Mouse (Mus musculus) WW6 (cell line): ENCODE measurements around the gene Sp1.

ENCODE experiments used
- DNase-seq: peaks from one replicate; pipeline ENCODE4 v3.0.0-alpha.2; 2013; ENCODE audit warnings: low read depth, low spot score

Sp1 gene

DNA sequence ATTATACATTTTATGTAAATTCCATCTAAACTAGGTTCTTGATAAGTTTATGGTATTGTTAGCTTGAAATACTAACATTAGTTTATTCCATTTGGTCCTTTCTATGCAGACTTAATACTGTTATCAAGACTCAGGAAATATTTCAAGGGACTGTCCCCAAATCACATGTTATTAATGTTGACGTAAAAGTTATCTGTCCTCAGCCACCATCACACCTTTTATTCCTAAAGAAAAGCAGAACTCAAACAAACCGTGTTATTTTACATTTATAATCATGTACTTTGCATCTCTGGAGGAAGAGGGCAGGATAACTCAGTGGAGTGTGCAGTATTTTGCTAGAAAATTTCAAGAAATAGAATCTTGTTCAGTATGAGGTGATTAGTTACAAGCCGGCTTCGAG, 27.2 kb downstream of the Sp1 start:
- DNase-seq, result no peak

DNA sequence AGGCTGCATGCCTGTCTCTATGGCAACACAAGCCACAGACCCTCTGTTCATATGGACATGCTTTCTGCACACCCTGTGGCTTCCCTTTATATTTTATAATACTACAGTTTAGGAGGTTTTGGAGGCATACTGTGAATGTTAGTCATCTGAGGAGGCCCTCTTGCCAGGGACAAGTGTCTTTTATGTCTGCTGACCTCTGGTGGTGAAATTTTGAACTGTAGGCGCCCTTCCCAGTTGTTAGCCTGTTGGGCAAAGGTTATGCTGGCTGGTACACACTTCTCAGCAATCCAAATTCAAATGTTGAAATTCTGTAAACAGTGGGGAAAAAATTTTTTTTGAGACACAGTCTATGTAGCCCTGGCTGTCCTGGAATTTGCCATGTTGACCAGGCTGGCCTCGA, 36.5 kb downstream of the Sp1 start:
- no peak for DNase-seq

DNA sequence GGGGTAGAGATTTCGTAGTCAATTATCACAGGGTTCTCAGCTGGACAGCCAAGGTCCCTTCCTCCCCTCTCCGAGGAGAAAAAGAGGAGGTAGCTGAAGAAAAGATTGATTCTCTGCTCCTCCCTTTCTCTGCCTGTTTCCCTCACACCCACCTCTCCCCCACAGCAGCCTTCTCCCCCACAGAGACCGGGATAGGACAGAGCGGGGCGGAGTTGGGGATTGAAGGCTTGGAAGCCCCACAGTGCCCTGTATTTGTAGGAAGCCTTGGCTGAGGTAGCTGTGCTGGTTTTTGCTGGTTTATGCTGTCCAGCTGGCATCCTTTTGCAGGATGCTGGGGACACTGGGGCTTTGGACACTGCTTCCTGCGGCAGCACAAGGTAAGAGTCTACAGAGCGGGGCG, 39.2 kb downstream of the Sp1 start, which contains the start of gene Amhr2:
Gene Amhr2, plus strand, starts transcription at position 222 of the 400 bp plus-strand sequence.
- DNase-seq, result no peak

DNA sequence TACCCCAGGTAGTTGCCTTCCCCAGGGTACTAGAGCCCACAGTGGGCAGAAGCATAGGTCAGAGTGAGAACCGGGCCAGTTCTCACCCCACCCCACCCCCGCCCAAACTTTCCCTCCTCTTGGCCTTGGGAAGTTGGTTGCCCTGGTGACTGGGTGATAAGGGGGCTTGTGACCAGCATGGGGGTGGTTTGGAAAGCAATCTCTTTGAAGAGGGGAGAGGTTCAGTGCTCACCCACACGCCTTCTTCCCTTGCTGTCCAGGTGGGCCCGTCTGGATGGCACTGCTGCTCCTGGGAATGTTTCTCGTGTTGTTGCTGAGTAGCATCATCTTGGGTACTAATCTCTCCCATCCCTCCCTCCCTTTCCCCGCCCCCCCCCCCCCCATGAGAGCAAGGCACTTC, 40.5 kb downstream of the Sp1 start:
- DNase-seq, result no peak

DNA sequence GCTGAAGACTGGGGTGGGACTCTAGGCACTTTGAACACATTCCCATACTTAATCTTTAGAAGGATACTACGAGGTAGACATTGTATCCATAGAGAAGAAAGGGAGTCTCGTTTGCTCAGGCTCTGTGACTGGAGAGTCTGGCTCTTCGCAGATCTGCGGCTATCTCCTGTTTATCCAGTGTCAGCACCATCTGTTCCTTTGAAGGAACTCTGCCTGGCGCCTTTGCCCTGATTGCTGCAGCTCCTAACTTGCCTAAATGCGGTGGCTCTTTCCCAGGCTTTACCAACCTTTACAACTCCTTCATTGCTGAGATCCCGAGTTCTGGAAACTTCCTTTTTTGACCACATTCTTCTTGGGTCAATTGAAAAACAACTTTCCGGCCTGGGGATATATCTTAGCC, 43.4 kb downstream of the Sp1 start:
- DNase-seq, result no peak

DNA sequence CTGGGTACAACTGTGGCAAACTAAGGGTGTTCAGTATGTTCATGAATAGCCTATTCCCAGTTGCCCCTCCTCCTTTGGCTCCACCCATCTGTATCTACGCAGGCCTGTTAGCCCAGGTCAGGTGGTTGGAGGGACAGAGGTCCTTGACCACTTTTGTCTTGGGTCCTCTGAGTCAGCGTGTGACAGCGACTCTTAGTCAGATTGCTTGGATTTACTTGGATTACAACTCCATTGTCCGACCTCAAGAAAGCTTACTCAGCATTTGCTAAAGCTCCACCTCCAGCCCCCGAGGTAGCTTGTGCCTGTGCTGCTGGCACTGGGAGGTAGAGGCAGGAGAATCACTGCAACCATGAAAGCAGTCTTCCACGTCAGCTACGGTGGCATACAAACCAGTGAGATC, 45.0 kb downstream of the Sp1 start:
- no peak for DNase-seq

DNA sequence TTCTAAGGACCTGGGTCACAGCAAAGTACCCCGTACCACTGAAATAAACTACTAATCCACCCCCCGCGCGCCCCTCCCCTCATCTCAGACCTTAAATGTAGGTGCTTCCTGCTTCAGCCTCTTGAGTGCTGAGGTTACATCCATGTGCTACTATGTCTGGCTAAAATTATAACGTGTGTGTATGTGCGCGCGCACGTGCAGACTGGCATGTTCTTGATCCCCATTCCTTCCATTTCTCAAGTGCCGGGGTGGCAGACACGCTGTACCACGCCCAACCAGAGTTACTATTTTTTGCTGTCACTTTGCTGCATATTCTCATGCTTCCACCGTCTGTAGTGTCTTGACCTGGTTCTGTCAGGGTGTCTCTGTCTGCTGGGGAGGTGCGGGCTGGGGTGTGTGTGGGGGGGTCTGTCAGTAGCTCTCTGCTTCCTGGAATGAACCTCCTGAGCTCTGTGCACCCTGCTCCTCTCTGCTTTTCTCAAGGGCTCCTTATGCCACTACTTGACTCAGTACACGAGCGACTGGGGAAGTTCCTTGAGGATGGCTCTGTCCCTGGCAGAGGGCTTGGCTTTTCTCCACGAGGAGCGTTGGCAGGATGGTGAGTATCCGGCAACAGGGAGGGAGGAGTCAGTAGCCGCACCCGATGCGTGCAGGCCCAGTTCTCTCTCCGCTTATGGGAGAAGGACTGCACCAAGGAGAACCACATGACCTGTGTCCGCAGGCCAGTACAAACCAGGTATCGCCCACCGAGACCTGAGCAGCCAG, 45.9 kb downstream of the Sp1 start:
- no peak for DNase-seq

DNA sequence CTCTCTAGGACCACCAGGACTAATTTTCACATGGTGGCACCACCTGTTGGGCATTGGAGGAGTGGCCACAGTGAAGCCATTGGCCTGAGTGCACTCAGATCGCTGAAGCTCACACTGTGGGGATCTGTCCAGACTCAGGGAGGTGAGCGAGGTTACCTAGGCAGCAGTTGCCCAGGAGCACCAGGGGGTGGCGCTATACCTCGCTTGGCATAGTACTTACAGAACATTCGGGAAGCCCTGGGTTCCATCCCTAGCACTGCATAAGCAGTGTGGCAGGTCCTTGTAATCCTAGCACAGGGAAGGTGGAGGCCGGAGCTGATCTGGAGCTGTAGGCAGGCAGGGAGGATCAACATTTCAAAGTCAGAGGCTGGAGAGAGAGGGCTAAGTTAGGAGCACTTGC, 50.0 kb downstream of the Sp1 start:
- peak; percentile 70 for DNase-seq

DNA sequence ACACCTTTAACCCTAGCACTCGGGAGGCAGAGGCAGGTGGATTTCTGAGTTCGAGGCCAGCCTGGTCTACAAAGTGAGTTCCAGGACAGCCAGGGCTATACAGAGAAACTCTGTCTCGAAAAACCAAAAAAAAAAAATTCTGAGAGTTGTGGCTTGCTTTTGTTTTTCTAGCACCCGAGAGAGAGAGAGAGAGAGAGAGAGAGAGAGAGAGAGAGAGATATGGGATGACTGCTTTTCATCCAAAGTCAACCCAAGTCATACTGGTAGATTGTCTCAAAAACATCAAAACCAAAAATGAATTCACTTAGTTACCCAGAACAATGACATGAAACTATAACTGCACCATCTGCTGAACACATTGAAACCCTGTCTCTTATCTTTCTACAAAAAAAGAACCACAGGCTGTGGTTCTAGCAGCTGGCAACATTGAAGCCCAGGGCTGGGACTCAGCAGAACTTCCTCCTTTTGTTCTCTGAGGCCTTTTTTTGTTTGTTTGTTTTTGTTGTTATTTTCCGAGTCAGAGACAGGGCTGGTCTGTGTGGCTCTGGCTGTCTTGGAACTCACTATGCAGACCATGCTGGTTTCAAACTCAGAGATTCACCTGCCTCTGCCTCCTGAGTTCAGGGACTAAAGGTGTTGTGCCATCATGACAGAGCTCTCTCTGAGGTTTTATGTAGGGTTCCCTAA, 52.2 kb downstream of the Sp1 start:
- no peak for DNase-seq

DNA sequence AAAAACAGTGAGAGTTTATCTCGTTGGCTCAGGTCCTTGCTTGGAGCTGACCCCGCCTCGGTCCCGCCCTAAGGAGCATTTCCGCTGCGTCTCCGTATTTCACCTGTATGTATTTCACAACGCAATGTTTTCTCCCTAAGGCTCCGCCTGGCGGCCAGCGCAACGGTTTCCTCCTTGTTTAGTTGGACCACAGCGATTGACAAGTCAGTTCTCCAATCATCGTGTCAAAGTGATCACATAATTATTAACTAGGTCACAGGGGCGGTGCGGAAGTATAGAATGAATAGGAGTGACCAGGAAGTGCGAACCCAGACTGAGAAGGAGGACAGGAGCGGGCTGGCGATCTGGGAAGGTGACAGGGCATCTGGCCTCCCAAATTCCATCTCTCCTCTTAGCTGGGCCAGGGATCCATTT, 53.0 kb downstream of the Sp1 start, which contains the start of gene Prr13:
Gene Prr13, plus strand, starts transcription at position 125 of the 414 bp plus-strand sequence.
- peak; percentile 81 for DNase-seq

DNA sequence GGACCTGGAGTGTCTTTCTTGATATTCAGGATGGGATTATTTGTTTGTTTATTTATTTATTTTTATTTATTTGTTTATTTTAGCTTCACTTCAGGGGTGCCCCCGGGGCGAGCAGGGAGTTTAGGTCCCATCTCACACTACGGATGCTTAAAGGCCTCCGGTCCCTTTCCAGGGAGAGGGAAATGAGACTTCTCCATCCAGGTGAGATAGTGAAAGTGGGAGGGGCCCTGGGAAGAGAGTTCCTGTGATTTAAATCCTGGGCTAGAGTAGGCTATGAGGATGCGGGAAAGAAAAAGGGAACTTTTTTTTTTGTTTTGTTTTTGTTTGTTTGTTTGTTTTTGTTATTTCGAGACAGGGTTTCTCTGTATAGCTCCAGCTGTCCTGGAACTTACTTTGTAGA, 53.4 kb downstream of the Sp1 start:
- no peak for DNase-seq

DNA sequence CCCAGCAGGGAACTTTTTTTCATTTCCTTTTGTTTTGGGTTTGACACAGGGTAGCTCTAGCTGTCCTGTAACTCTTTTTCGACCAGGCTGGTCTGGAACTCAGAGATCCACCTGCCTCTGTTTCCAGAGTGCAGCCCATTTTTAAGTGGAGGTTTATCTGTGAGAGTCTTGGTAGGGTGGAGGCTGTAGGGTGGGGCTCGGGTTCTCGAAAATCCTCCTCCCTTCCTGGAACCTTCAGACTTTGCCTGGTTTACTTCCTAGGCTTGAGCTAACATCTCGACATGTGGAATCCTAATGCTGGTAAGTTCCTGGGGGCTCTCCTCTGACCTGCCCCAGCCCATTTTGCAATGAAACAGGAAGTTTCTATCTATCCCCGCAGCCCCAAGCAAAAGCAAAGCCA, 53.9 kb downstream of the Sp1 start:
- DNase-seq, result no peak

DNA sequence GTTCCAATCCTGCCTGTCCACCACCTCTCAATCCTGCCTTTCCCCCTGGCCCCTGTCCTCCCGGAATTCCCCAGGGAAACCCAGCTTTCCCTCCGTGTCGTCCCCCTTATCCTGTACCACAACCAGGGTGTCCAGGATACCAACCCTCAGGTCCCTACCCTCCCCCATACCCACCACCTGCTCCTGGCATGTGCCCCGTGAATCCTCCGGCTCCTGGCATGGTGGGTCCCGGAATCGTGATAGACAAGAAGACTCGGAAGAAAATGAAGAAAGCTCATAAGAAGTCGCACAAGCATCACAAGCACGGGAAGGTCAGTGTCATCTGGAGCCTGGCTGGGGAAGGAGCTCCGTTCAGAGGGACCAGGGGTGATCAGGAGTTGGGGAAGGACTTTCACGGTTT, 54.5 kb downstream of the Sp1 start:
- no peak for DNase-seq

DNA sequence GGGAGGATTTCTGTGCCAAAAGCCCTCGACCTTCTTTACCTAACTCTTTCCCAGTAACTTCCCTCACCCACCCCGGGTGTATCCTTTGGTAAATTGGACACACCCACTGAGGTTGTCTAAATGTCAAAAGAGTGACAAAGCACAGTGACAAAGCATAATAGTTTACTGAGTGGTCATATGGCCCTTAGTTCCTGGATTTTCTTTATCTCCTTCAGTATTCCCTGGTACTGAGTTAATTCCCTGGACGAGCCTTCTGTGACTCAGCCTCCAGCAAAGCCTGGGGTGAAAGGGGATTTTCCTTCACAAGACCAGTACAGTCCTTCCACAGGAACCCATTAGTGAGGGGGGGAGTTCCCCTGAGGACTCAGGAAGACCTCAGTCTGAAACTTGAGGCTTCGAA, 55.0 kb downstream of the Sp1 start:
- DNase-seq, result no peak

DNA sequence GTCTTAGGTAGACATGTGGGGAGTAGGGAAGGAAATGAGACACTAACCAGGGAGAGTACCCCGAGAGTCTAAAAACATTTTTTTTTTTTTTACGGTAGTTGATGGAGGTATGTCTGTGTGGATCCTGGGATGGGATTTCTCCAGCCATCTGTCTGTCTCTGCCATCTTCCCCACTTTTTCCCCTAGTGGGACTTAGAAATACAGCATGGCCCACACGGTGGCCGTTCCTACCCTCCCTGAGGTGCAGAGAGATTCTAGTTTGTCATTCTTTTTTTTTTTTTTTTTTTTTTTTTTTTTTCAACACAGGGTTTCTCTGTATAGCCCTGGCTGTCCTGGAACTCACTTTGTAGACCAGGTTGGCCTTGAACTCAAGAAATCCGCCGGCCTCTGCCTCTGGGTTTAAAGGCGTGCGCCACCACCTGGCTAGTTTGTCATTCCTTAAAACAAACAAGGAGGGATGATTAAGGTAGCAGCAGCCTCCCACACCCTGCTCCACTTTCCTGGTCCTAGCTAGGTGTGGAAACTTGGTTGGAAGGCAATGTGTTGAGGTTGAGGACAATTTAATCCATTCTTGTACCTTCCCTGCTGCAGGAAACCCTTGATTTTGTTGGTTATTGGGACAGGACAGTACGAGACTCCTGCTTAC, 55.6 kb downstream of the Sp1 start:
- DNase-seq, result no peak

DNA sequence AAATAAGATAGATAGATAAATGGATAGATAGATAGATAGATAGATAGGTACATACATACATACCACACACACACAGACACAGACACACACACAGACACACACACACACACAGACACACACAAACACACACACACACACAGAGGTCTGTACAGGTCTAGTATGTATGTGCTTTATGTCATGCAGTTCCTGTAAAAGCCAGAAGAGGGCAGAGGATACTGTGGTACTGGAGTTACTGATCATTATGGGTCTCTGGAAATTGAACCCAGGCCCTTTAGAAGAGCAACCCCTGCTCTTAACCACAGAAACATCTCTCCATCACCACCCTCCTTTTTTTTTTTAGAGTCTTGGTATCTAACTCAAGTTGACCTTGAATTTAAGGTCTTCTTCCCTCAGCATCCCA, 57.7 kb downstream of the Sp1 start:
- DNase-seq, result no peak

DNA sequence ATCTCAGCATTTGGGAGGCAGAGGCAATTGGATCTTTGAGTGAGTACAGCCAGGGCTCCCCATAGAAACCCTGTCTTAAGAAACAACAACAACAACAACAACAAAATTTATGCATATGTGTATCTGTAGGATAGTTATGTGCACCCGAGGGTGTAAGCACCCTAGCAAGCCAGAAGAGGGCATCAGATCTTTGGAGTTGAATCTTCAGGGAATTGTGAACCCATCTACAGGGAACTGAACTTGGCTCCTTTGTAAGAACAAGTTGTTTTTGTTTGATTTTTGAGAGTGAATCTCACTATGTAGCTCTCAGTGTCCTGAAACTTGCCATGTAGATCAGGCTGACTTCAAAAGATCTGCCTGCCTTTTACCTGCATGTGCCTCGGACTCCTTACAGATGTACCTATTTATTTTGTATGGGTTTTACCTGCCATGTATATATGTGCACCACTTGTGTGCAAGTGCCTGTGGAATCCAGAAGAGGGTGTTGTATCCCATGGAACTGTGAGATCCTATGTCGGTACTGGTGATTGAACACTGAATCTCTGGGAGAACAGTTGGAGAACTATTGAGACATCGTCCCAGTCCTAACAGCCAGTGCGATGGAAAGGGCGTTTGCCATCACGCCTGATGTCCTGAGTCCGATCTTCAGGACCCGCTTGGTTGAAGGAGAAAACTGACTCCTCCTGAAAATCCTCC, 62.9 kb downstream of the Sp1 start:
- no peak for DNase-seq

DNA sequence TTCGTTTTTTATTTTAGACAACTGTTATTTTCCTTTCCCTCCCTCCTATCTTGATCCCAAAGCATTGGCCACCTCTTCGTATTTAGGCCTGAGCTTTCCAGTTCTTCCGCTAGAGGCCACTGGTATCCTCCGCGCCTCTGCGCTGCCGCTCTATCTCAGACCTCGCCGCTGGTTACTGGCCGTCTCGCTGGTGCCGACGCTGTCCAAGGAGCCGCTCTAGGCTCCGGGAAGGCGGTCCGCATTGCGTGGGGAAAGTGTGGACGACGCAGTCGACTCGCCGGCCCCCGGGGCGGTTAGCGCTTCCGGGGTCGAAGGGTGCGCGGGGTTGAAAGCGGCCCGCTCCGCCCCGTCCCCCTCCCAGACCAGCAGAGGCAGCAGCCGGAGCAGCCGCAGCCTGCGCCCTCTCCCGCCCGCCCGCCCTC, 64.3 kb downstream of the Sp1 start, which contains the start of gene Pcbp2:
Gene Pcbp2, plus strand, starts transcription at position 357 of the 422 bp plus-strand sequence.
- DNase-seq, result peak; percentile 93

DNA sequence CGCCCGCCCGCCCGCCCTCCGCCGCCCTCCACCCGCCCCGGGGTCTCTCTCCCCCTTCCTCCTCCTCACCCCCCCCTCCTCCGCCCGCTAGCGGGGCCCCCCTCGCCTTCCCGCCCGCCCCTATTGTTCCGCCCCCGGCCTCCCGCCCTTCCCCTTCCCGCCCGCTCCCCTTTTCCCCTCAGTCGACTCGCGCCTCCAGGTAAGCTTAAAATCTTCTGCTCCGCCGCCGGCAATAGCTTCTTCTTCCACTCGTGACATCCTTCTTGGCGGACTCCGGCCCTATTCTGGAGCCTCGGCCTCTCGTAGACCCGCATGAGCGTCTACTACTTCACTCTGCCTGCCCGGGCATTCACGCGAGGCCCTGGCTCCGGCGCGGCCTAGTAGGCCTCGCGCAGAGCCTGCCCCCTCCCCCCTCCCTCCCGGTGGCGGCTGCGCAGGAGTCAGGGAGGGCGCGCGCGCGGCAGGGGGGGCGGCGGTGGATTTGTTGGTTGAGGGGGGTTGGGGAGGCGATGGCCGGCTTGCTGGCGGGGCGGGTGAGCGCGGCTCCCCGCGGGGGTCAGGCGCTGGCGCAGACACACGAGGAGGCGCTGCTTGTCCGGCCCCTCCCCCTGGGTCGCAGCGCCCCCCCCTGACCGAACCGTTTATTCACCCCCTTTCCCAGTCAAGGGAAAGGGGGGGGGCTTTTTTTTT, 64.8 kb downstream of the Sp1 start:
- no peak for DNase-seq

DNA sequence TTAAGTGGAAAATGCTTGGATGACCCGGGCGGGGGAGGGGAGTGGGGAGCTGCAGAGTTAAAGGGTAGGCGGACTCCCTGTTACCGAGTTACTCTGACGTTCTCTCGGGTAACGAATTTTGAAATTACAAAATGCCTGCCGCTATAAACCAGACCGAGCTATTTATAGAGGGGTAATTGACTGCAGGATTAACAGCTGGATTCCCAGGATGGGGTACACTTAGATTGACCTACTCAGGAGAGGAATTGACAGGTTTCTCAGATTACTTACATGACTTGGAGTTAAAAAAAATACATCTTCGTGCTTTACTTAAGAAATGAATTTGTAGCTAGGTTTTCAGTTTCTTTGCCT, 65.3 kb downstream of the Sp1 start:
- DNase-seq, result no peak

DNA sequence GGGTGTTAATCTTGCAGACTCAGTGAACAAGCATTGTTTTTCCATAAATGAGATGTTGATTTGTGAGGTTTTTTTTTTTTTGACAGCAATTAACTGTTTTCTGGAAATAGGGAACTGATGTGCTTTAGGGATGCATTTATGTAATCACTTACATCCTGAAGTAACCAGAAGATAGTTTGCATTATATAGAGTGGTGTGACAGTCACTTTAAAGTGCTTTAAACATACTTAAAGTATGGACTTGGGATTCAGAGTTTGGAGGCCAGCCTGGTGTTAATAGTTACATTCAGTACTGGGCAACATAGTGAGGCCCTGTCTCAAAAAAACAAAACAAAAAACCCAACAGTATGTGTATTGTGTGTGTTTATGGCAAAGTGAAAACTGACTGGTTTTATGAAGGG, 65.8 kb downstream of the Sp1 start:
- no peak for DNase-seq

DNA sequence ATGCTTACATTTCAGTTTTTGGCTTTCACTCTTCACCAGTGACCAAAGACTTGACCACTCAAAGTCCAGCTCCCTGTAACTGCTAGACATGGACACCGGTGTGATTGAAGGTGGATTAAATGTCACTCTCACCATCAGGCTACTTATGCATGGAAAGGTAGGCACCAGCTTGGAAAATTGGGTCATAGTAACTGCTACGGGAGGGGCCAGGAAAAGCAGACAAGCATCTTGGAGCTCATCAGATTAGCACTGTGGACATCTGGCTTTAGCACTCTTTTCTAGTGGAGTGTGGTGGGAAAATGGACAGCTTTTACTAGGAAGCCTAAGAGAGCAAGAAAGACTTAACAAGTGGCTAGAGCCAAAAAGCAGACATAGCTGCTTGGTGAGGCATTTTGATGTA, 67.3 kb downstream of the Sp1 start:
- no peak for DNase-seq
